Mouse (Mus musculus) adrenal gland (tissue): ENCODE measurements around the gene Zfp273.
"Not testable (repeated sequence)": the region's sequence is repeated elsewhere in the genome, so short reads cannot be mapped to it uniquely, and the experiment has no call there.

ENCODE experiments used
- intact Hi-C: fragments of 180-260 bp; cut with DNase I; formaldehyde crosslinking; loops from one replicate; pipeline ENCODE4 v1.15.1; 2025

The Zfp273 gene

GRCm38 (mm10) chr13:67863026-67863425 lies 49.5 kb downstream of the Zfp273 start, which contains the start of gene BC048507:
Gene BC048507 (plus strand): TSS chr13:67863326.
- intact Hi-C loops = no loop called here

- intact Hi-C loops = no loop called here
These were observed 51.3 kb downstream of the Zfp273 start for GRCm38 (mm10) chr13:67864764-67865350.

- intact Hi-C loops = no loop called here
These were observed 54.4 kb downstream of the Zfp273 start for GRCm38 (mm10) chr13:67867899-67868298.

- intact Hi-C loops = not testable (repeated sequence)
These were observed 62.6 kb downstream of the Zfp273 start for GRCm38 (mm10) chr13:67876049-67876698.
